Mouse (Mus musculus) liver, adult 2 months (tissue): ENCODE measurements at regions not wholly inside any gene's neighbourhood (a gene's known extent, or its start where the extent isn't known, plus 50 kb on each side); places are given as distances from the start of the nearest gene placed in this dataset.

Source experiments
- DNase-seq: peaks from one replicate; pipeline ENCODE4 v3.0.0-alpha.2; 2011; ENCODE audit warnings: low read depth, low spot score; ENCODE audit errors: extremely low read depth
- H3K27ac ChIP-seq: fragments of 200-500 bp; replicated peaks from 2 replicates; pipeline ENCODE4 v1.5.1; 2012; ENCODE audit warnings: low read depth, mild to moderate bottlenecking, control low read depth, inconsistent platforms, low read length; ENCODE audit not compliant: insufficient read depth
- H3K27me3 ChIP-seq: fragments of 200-500 bp; 2 replicates; pipeline ENCODE4 v1.6.1; 2012; ENCODE audit warnings: mild to moderate bottlenecking, moderate library complexity, low read length, inconsistent platforms; ENCODE audit not compliant: control insufficient read depth, insufficient read depth
- H3K36me3 ChIP-seq: fragments of 200-500 bp; 2 replicates; pipeline ENCODE4 v1.6.1; 2012; ENCODE audit warnings: low read length, inconsistent platforms; ENCODE audit not compliant: control insufficient read depth, insufficient read depth
- H3K4me1 ChIP-seq: fragments of 200-500 bp; 2 replicates; pipeline ENCODE4 v1.6.1; 2011; ENCODE audit warnings: low read length; ENCODE audit not compliant: control insufficient read depth, insufficient read depth
- H3K4me3 ChIP-seq: fragments of 200-500 bp; 2 replicates; pipeline ENCODE4 v1.5.1; 2011; ENCODE audit warnings: low read depth, mild to moderate bottlenecking, control low read depth, low read length, moderate library complexity; ENCODE audit not compliant: insufficient read depth
- H3K79me2 ChIP-seq: fragments of 200-500 bp; 2 replicates; pipeline ENCODE4 v1.6.1; 2012; ENCODE audit warnings: inconsistent platforms, mild to moderate bottlenecking, low read length, moderate library complexity; ENCODE audit not compliant: control insufficient read depth, insufficient read depth
- H3K9ac ChIP-seq: fragments of 200-500 bp; 2 replicates; pipeline ENCODE4 v1.6.1; 2012; ENCODE audit warnings: low read depth, mild to moderate bottlenecking, control low read depth, inconsistent platforms, low read length
- CTCF ChIP-seq: fragments of 200-500 bp; IDR thresholded peaks from 2 replicates; pipeline ENCODE4 v1.5.1; 2011; ENCODE audit warnings: low read depth, low read length, control low read depth
- POLR2A ChIP-seq: fragments of 200-500 bp; IDR thresholded peaks from 2 replicates; pipeline ENCODE4 v1.6.1; 2011; ENCODE audit warnings: low read length, control low read depth; ENCODE audit not compliant: insufficient read depth; ENCODE audit errors: extremely low read depth
- WGBS: fragments of 180-500 bp; shearing (Covaris S2); methylation state at CpG from one replicate; pipeline ENCODE4 v1.1.7; 2018; 5-methylcytosine and 5-hydroxymethylcytosine counted together

DNA sequence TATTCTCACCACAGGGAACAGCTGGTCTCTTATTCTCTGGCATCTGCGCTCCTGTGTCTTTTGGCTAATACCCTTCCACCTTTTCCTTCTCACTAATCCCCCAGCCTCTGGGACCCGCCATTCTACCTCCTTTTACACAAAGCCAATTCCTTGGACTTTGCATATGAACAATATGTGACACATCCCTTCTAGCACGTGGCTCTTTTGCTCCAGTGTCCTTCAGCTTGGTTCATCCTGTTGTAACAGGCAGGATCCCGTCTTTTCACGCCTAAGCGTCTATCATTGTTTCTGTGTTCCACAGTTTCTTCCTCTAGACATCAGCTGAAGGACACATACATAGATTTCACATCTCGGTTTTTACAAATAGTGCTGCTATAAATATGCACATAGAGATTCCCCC lies 114.0 kb upstream of the Id4 start:
- Histone ChIP-seq H3K79me2 (no peaks in the 10 kb centered on the region), H3K4me1 (no peaks in the 10 kb centered on the region), H3K27me3 (no peaks in the 10 kb centered on the region), H3K27ac (no peak overlapping the region), H3K36me3 (no peaks in the 10 kb centered on the region), H3K4me3 (no peak overlapping the region), H3K9ac (no peak overlapping the region)
- DNase-seq: no peak
- WGBS: 83% methylated on average over 7 of the region's 7 CpGs
- TF ChIP-seq CTCF (no peak), POLR2A (no peak)

DNA sequence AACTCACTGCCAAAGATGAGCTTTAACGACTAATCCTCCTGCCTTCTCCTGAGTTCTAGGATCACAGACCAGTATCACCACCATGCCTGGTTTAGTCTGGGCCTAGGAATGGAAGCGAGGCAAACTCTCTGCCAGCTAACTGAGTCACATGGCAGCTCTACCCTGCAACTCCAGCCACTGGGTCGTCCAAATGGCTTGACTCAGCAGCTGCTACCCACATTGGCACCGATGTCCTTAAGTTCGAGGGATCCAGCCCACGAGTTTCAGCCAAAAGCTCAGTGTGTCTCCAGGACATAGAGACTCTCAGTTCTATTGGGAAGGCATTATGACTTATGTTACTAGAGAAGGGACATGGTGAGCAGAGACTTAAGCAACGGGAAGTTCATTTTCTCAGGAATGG lies 107.8 kb upstream of the Id4 start:
- TF ChIP-seq POLR2A (no peak), CTCF (no peak)
- Histone ChIP-seq H3K79me2 (no peaks in the 10 kb centered on the region), H3K36me3 (no peaks in the 10 kb centered on the region), H3K9ac (no peak overlapping the region), H3K27ac (no peak overlapping the region), H3K27me3 (no peaks in the 10 kb centered on the region), H3K4me3 (no peak overlapping the region), H3K4me1 (no peaks in the 10 kb centered on the region)
- DNase-seq: no peak
- 79% methylated on average over 7 of the region's 7 CpGs for WGBS

DNA sequence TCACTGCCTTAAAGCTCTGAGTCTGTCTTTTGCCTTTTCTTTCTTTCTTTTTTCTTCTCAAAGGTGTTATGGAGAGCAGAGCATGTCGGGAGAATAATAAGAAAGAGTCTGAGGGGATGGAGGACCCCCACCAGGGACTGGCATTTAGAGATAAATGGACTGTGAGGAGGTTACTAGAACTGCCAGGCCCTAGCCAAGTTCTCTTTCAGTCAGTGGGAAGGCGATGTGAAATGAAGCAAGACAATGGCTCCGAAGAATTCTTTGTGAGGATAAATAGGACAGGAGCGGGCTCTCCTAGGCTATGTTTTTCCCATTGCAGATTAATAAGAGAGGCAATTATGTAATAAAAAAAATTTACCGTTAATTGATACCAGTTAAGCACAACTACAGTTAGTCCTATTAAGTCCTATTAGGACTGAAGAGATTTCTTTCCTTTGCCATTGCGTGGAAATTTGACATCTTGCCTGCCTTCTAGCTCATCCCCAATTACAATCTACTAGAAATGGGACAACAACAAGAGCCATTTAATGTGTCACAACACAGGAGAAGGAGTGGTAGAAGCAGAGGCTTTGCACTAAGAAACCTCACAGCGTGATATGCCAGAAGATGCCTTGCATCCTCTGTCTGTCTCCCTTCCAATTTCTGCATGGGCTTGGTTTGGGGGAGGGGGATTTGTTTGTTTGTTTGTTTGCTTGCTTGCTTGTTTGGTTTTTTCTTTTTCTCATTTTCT lies 107.2 kb upstream of the Id4 start:
- TF ChIP-seq CTCF: no peak
- no peak for TF ChIP-seq POLR2A
- 82% methylated on average over 7 of the region's 7 CpGs for WGBS
- no peaks in the 10 kb centered on the region for H3K36me3 ChIP-seq

DNA sequence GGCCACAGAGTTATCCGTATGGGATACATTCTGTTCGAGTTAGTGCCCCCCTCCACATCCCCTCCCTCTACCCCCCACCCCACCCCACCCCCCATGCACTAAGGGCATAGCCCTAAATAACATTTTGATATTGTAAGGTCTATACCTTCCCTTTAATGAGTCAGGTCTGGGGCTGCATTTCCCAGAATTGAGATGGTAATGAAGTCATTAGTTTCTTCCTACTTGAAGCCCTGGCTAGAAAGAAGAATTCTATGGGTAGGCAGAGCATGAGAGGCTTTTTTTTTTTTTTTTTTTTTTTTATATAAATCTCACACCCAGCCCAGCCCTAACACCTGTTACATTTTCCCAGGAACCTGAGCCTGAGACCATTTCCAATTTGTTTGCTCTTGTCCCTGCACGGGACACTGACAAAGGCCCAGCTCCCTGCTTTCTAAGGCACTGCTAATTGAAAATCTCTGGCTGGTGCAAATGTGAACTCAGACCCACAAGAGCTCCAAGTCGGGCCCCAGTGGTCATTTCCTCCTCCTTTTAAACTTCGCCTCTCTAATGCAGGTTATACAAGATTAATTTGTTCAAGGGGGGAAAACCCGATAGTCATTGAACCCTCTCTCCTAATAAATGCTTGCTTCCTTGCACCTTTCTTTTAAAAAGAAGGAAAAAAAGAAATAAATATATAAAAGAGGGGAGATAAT lies 106.5 kb upstream of the Id4 start:
- Histone ChIP-seq H3K9ac (no peak overlapping the region), H3K27ac (no peak overlapping the region), H3K27me3 (no peaks in the 10 kb centered on the region), H3K4me1 (no peaks in the 10 kb centered on the region), H3K79me2 (no peaks in the 10 kb centered on the region), H3K36me3 (no peaks in the 10 kb centered on the region), H3K4me3 (no peak overlapping the region)
- DNase-seq: no peak
- no peak for TF ChIP-seq CTCF
- TF ChIP-seq POLR2A: no peak
- WGBS: 46% methylated on average over 6 of the region's 6 CpGs

More for the DNA sequence above, 107.2 kb upstream of the Id4 start:
- Histone ChIP-seq H3K9ac (no peak overlapping the region), H3K27ac (no peak overlapping the region), H3K4me3 (no peak overlapping the region), H3K4me1 (no peaks in the 10 kb centered on the region), H3K27me3 (no peaks in the 10 kb centered on the region), H3K79me2 (no peaks in the 10 kb centered on the region)
- DNase-seq: no peak

DNA sequence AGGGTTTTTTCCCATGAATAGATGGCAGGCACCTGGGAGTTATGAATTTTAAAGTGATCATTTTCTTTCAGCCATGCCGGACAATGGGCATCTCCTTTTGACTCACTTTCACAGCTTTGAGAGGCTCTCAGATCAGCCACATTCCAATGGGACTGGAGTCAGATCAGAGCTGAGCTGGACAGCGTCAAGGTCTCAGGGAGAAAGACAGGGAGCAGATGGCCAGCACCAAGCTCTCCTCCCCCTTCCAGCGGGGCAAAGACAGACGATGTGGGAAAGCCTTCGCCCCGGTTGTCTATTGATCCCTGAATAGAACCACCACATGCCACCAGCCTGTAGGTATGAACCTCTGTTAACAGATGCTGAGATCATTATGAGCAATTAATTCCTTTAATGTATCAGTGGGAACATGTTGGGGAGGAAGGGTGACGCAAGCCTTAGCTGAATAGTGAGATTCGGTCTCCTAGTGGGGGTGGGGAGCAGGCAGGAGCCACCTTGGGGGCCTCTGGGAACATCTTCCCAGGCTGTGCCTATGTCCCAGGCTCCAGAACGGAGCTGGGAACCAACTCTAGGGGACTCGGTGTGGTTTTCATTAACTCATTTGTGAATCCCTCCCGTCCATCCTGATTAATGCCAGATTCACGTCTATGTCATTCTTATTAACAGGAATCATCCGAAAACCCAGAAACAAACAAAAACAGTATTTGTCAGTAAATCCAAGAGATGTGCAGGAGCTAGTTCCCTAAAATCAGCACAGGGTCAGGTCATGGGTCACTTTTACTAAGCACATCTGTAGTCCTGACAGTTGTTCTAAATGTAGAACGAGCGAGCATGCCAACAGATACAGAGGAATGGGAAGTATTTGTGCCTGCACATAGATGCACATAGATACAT lies 101.8 kb upstream of the Id4 start:
- DNase-seq: no peak
- Histone ChIP-seq H3K27me3 (no peaks in the 10 kb centered on the region), H3K4me3 (no peak overlapping the region), H3K79me2 (no peaks in the 10 kb centered on the region), H3K9ac (no peak overlapping the region), H3K27ac (no peak overlapping the region), H3K4me1 (no peaks in the 10 kb centered on the region), H3K36me3 (no peaks in the 10 kb centered on the region)
- 41% methylated on average over 15 of the region's 15 CpGs for WGBS
- no peak for TF ChIP-seq CTCF
- TF ChIP-seq POLR2A: no peak
